ENCODE assay signal across 1 mouse cellular context in the genomic region with DNA sequence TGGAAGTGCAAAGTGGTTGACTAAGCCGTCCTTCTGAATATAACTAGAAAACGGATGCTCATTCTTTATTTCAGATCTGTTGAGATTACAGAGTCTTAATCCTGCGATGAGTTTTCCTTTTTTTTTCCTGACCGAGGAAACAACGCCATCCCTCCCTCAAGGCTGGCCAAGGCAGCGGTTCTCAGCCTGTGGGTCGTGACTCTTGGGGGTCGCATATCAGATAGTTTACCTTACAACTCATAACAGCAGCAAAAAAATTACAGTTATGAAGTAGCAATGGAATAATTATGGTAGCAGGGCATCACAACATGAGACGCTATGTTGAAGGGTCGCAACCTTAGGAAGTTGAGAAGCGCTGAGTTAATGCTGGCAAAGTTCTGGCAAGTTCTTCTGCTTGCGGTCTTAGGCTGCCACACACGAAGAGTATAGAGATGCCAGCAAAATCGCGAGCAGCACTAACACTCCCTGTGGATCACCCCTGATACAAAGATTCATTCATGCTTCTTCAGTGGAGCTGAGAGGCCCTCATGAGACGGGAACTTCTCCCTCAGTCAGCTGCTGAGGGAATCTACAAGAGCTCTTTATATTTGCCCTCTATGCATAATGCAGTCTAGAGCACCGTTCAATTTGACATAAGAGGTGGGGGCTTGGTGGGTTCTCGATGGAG.
TF ChIP-seq lines count a peak whose summit lies in the region.

No protein-coding gene starts in this region.

TF ChIP-seq in CH12.LX, 34 proteins besides CTCF, POLR2A, EP300 and RAD21 (continued from another document):
- TF ChIP-seq HCFC1 (IDR thresholded peaks at IDR 0.05; ENCODE audit: low read depth, low read length) (no peak), ELF1 (IDR thresholded peaks at IDR 0.05; ENCODE audit: low read depth, low read length) (no peak), CHD1 (IDR thresholded peaks at IDR 0.05; ENCODE audit: low read depth, low read length) (no peak), NRF1 (IDR thresholded peaks at IDR 0.05; ENCODE audit: low read depth, low read length) (no peak), SMC3 (IDR thresholded peaks at IDR 0.05; ENCODE audit: low read depth, low read length) (no peak), ZKSCAN1 (IDR thresholded peaks at IDR 0.05; ENCODE audit: borderline replicate concordance, low read depth, low read length) (no peak), MAFK (IDR thresholded peaks at IDR 0.05; ENCODE audit: insufficient replicate concordance, low read length) (no peak)
